Mouse (Mus musculus): Measurements from ENCODE around the gene Brd4. TPM values are rescaled to one million over a fixed set of nuclear protein-coding genes. Genes with fewer than 3 reads are reported as not detected.

Brd4 gene
- total RNA-seq (2023) = 251 and 326 TPM in 2 replicates

DNA sequence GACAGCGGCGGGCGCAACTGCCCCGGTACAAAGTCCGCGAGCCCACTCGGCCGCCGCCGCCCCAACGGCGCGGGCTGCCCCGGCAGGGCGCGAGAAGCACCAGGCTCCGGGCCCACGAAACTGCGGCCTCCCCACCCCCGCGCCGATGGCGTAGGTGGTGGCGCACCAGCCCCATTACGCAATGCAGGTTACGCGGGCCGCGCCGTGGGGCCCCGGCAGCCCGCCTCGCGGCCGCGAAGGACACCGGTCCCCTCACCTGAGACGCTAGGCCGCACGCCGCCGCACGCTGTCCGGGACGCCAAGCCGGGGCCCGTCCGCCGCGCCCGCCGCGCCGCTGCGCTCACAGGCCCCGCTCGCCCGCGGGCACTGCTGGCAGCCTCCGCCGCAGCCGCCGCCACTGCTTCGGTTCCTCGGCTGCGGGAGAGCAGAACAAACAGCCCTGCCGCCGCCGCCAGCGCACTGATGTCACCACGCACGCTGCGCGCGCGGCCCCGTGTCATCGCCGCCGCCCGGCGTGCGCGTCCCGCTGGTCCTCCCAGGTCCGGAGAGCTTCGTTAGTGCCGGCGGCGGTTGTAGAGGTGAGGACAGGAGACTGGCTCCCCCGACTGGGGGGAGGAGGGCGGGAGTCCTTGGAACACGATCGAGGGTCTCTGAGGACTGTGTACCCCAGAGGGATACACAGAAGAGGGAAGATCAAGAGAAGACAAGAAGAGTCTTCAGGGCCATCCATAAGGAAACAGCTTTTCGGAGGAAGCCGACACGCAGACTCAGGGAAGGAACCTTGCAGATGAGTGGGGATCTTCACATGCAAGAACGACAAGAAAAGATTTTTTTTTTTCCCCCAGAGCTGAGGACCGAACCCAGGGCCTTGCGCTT, at the start of gene Brd4:
TSS of gene Brd4 (minus strand) at position 461 of the 876 bp plus-strand sequence.

GRCm38 (mm10) chr17:32320597-32321389, 36.3 kb upstream of the Brd4 start, which contains the start of gene Akap8:
Gene Akap8, minus strand, starts transcription at chr17:32321238.

GRCm38 (mm10) chr17:32188863-32189636, 95.5 kb downstream of the Brd4 start, which contains the start of gene Ephx3:
Gene Ephx3, minus strand, starts transcription at chr17:32189549.

GRCm38 (mm10) chr17:32166687-32167086, 117.8 kb downstream of the Brd4 start, which contains the start of gene Notch3:
Gene Notch3, minus strand, starts transcription at chr17:32166852.

Other genes with a start within 250 kb of the Brd4 start
- gene Rrp1b, start 248.6 kb downstream of the Brd4 start, total RNA-seq (2023) = 52.5 and 93.8 TPM in 2 replicates
- gene Hsf2bp, start 248.4 kb downstream of the Brd4 start, total RNA-seq (2023) = not detected in 2 replicates
- 0.05 and 0.25 TPM in 2 replicates for gene Notch3, start 117.9 kb downstream of the Brd4 start, total RNA-seq (2023)
- not detected in 2 replicates for gene Ephx3, start 95.2 kb downstream of the Brd4 start, total RNA-seq (2023)
- gene Akap8, start 36.5 kb upstream of the Brd4 start, total RNA-seq (2023) = 77.8 and 97.5 TPM in 2 replicates
- gene Akap8l, start 65.9 kb upstream of the Brd4 start, total RNA-seq (2023) = 28.9 and 40.3 TPM in 2 replicates
- 13.4 and 16.6 TPM in 2 replicates for gene Wiz, start 104.7 kb upstream of the Brd4 start, total RNA-seq (2023)
- 42.4 and 48.5 TPM in 2 replicates for gene Rasal3, start 118.9 kb upstream of the Brd4 start, total RNA-seq (2023)
- 0.18 and 0.69 TPM in 2 replicates for gene Pglyrp2, start 139.4 kb upstream of the Brd4 start, total RNA-seq (2023)
- gene Cyp4f39, start 168.0 kb upstream of the Brd4 start, total RNA-seq (2023) = not detected in 2 replicates
- gene Cyp4f17, start 221.3 kb upstream of the Brd4 start, total RNA-seq (2023) = 0.25 and 0.29 TPM in 2 replicates